ENCODE assay signal across 13 mouse cellular contexts in the genomic region with DNA sequence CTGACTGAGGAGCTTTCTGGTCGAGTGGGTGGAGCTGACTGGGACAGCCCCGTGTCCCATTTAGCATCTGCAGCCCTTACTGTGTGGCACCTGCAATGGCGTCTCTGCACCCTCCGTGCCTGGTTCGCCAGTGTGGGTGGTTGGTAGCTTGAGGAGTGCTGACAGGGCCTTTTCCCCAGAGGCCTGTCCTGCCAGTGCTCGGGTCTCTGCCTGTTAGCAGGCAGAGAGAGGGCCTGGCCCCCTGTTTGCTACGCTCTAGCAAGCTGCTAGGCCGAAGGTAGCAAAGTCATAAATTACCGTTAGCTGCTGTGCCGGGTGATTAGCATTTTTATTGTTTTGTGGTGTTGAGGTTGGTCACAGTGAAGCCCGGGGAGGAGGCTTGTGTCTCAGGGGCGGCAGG. TPM values are rescaled to one million over a fixed set of nuclear protein-coding genes. Genes with fewer than 3 reads are reported as not detected.
DNase-seq lines count a peak whose midpoint lies in the region; ATAC-seq and TF ChIP-seq lines count a peak whose summit lies in the region.
"Had no signal": no experiment of that assay in that cellular context is flagged by ENCODE, and none has a peak within 500 bp of the region (broad histone marks: within the 10 kb centered on the region; RNA-seq: fewer than 3 reads in every experiment).

No protein-coding gene starts in this region.

- TF ChIP-seq RAD21 in CH12.LX (IDR thresholded peaks at IDR 0.05; ENCODE audit: low read depth, low read length), result no peak

- no peaks in the 10 kb centered on the region for H3K9me3 ChIP-seq in CH12.LX (replicated peaks; ENCODE audit: low read length)

- dilution Hi-C loops in CH12.LX (cut with MboI; ENCODE audit: extremely low pct_ligation_motif_present, extremely low pct_unique_long_range_greater_than_20kb, low sequenced_read_pairs), result no loop called here

- no peak for TF ChIP-seq POLR2A in CH12.LX (IDR thresholded peaks at IDR 0.05; ENCODE audit: low read depth, low read length)
- TF ChIP-seq POLR2A in kidney, adult 2 months (IDR thresholded peaks at IDR 0.05; ENCODE audit: low read depth, low read length), result no peak

- peak overlapping the region; percentile 10 for H3K27ac ChIP-seq in CH12.LX (ENCODE audit: insufficient read depth, low read depth)
- no peak overlapping the region for H3K27ac ChIP-seq in kidney, adult 2 months (ENCODE audit: insufficient read depth, low read depth, low read length)

- H3K27me3 ChIP-seq in CH12.LX (replicated peaks) (no peaks in the 10 kb centered on the region), Patski (no peaks in the 10 kb centered on the region)
- H3K27me3 ChIP-seq in kidney, adult 2 months (replicated peaks; ENCODE audit: control insufficient read depth, insufficient read depth, low read length), result no peaks in the 10 kb centered on the region

- DNase-seq in CH12.LX (ENCODE audit: extremely low read depth), result peak; percentile 70
- no peak for DNase-seq in Patski (ENCODE audit: low read depth, low spot score)
- DNase-seq in kidney, adult 2 months, result peak; percentile 55
- no peak for DNase-seq in adrenal gland, postnatal 10 days
- no peak for DNase-seq in cerebellum, postnatal 14 days
- no peak for DNase-seq in adrenal gland, adult 2 months
- DNase-seq: lung, adult 2 months had no signal

- CTCF ChIA-PET in Patski (lab: Charles Lee), result interaction anchor here (1.5 kb wide), 1 partner anchor 29 kb away, joined by 4 read pairs; no protein-coding TSS in a partner anchor

- peak overlapping the region; percentile 26 for H3K4me2 ChIP-seq in CH12.LX (ENCODE audit: insufficient read depth, low read depth, poor library complexity, severe bottlenecking)
- H3K4me2 ChIP-seq: heart, embryonic 11.5 days had no signal

- WGBS in kidney, adult 2 months, result 26% methylated on average over 12 of the region's 12 CpGs

- H3K4me3 ChIP-seq in CH12.LX (replicated peaks in 1 of 3; ENCODE audit: low read depth in 2 of 3, low read length in 2 of 3, poor library complexity in 1 of 3), result no peak overlapping the region
- H3K4me3 ChIP-seq in kidney, adult 2 months (ENCODE audit: insufficient read depth, low read depth, low read length), result no peak overlapping the region

- peaks cover 31 to 49% of the 10 kb centered on the region in 2 experiments for H3K36me3 ChIP-seq in CH12.LX (replicated peaks in 1 of 2; ENCODE audit: control insufficient read depth in 1 of 2, insufficient read depth in 1 of 2, low read length in 1 of 2)
- peaks cover 1% of the 10 kb centered on the region for H3K36me3 ChIP-seq in kidney, adult 2 months (ENCODE audit: control insufficient read depth, insufficient read depth, low read length)

- H3K9ac ChIP-seq in CH12.LX (ENCODE audit: insufficient read depth, low read depth), result no peak overlapping the region

- in situ Hi-C loops in CH12.LX (cut with MboI; ENCODE audit: low pct_ligation_motif_present, low pct_unique_long_range_greater_than_20kb, low sequenced_read_pairs) (no loop called here), Patski (cut with MboI; ENCODE audit: low pct_unique_long_range_greater_than_20kb) (no loop called here)

- POLR2A ChIA-PET in Patski (lab: Charles Lee), result interaction anchor here (0.6 to 1.1 kb wide), 3 partner anchors 28 to 33 kb away, joined by 3 to 5 read pairs (median 5); no protein-coding TSS in a partner anchor

- ATAC-seq in Patski, result peak; percentile 15
- ATAC-seq in megakaryocyte progenitor cell, adult 5-6 weeks (replicated peaks; ENCODE audit: poor library complexity), result peak; percentile 5; the same call in 1 of the 2 replicates

- no peaks in the 10 kb centered on the region for H3K79me2 ChIP-seq in CH12.LX (replicated peaks; ENCODE audit: control insufficient read depth, extremely low read depth, insufficient read depth, poor library complexity, severe bottlenecking)

- TF ChIP-seq EP300 in CH12.LX (IDR thresholded peaks at IDR 0.05; ENCODE audit: low read length), result peak; percentile 8; the same call in 1 of the 2 replicates

- TF ChIP-seq CTCF in CH12.LX (conservative IDR thresholded peaks at IDR 0.05 in 1 of 2, IDR thresholded peaks at IDR 0.05 in 1 of 2; ENCODE audit: low read depth in 2 of 2, low read length in 2 of 2), result no peak
- TF ChIP-seq CTCF in Patski (IDR thresholded peaks at IDR 0.05), result no peak
- TF ChIP-seq CTCF in kidney, adult 2 months (conservative IDR thresholded peaks at IDR 0.05; ENCODE audit: insufficient read depth, insufficient read length, low read depth, low read length), result no peak

- peaks cover 20 to 27% of the 10 kb centered on the region in 2 experiments for H3K4me1 ChIP-seq in CH12.LX (ENCODE audit: control insufficient read depth in 1 of 2, insufficient read depth in 2 of 2)
- H3K4me1 ChIP-seq in kidney, adult 2 months (ENCODE audit: control insufficient read depth, insufficient read depth, low read length), result peaks cover 10% of the 10 kb centered on the region

TF ChIP-seq in CH12.LX, 34 proteins besides CTCF, POLR2A, EP300 and RAD21 (continues in another document):
- TF ChIP-seq PAX5 (IDR thresholded peaks at IDR 0.05; ENCODE audit: low read length) (no peak), RCOR1 (conservative IDR thresholded peaks at IDR 0.05; ENCODE audit: low read depth, low read length) (no peak), UBTF (IDR thresholded peaks at IDR 0.05; ENCODE audit: low read depth, low read length) (peak; percentile 67; the same call in 1 of the 2 replicates), MAFK (IDR thresholded peaks at IDR 0.05; ENCODE audit: insufficient replicate concordance, low read length) (no peak), BHLHE40 (IDR thresholded peaks at IDR 0.05; ENCODE audit: low read depth, low read length) (peak; percentile 72), IRF4 (IDR thresholded peaks at IDR 0.05; ENCODE audit: low read depth, low read length) (no peak), MAZ (IDR thresholded peaks at IDR 0.05; ENCODE audit: low read depth, low read length) (no peak), ZMIZ1 (IDR thresholded peaks at IDR 0.05; ENCODE audit: low read depth, low read length) (no peak), ETS1 (conservative IDR thresholded peaks at IDR 0.05; ENCODE audit: low read depth, low read length) (peak; percentile 46), USF2 (conservative IDR thresholded peaks at IDR 0.05; ENCODE audit: low read depth, low read length) (no peak), CHD1 (IDR thresholded peaks at IDR 0.05; ENCODE audit: low read depth, low read length) (no peak), SIN3A (IDR thresholded peaks at IDR 0.05; ENCODE audit: low read length) (no peak), CHD2 (IDR thresholded peaks at IDR 0.05; ENCODE audit: low read length) (no peak), JUND (conservative IDR thresholded peaks at IDR 0.05; ENCODE audit: low read depth, low read length) (no peak), MYC (IDR thresholded peaks at IDR 0.05; ENCODE audit: low read depth, low read length) (no peak), ZC3H11A (IDR thresholded peaks at IDR 0.05; ENCODE audit: low read depth, low read length) (no peak), HCFC1 (IDR thresholded peaks at IDR 0.05; ENCODE audit: low read depth, low read length) (no peak), ZKSCAN1 (IDR thresholded peaks at IDR 0.05; ENCODE audit: borderline replicate concordance, low read depth, low read length) (no peak), SMC3 (IDR thresholded peaks at IDR 0.05; ENCODE audit: low read depth, low read length) (no peak), TBP (conservative IDR thresholded peaks at IDR 0.05; ENCODE audit: low read depth, low read length) (no peak), MEF2A (IDR thresholded peaks at IDR 0.05; ENCODE audit: borderline replicate concordance, low read depth, low read length) (0 out of 2 replicates have a peak, but pooled peaks have one; percentile 20), TCF12 (IDR thresholded peaks at IDR 0.05; ENCODE audit: low read depth, low read length) (peak; percentile 55; the same call in 1 of the 2 replicates), JUN (IDR thresholded peaks at IDR 0.05; ENCODE audit: insufficient read depth, low read depth, low read length) (no peak), MXI1 (IDR thresholded peaks at IDR 0.05; ENCODE audit: low read depth, low read length) (peak; percentile 54; the same call in 1 of the 2 replicates), E2F4 (IDR thresholded peaks at IDR 0.05; ENCODE audit: insufficient replicate concordance, low read depth, low read length) (no peak), KAT2A (IDR thresholded peaks at IDR 0.05; ENCODE audit: insufficient replicate concordance, low read length) (no peak)

RNA-seq across cellular contexts. Expression of gene Tas1r2, which starts 13.5 kb away (rescaled TPM):
- not detected in 2 replicates for total RNA-seq in CH12.LX (2012; rRNA removed)
- total RNA-seq in CH12.LX (2014; rRNA removed), result not detected in 2 replicates
- not detected in 2 replicates for polyA plus RNA-seq in CH12.LX (2012; ENCODE audit: insufficient read length, low read depth)
- polyA plus RNA-seq in Patski (2021), result 0.03 TPM
- 0.08 and 0.14 TPM in 2 replicates for polyA plus RNA-seq in kidney, adult 2 months (2012; rRNA removed)
- total RNA-seq in megakaryocyte progenitor cell, adult 5-6 weeks (2015), result not detected in 2 replicates
- total RNA-seq in megakaryocyte progenitor cell, adult 5-6 weeks (2017), result not detected in 2 replicates
- total RNA-seq in adrenal gland, postnatal 10 days (2021), result not detected
- total RNA-seq in adrenal gland, adult 2 months (2021), result not detected
- polyA plus RNA-seq in adrenal gland, adult 2 months (2012; rRNA removed), result 0.03 TPM in 1 of 2 replicates, not detected in the other
- total RNA-seq: left cerebral cortex, postnatal 14 days had no signal
- polyA plus RNA-seq: embryonic facial prominence, embryonic 14.5 days; heart, embryonic 11.5 days; intestine, embryonic 14.5 days had no signal

RNA-seq across cellular contexts. Expression of gene Aldh4a1, which starts 17.1 kb away (rescaled TPM):
- 14.3 and 18.0 TPM in 2 replicates for total RNA-seq in CH12.LX (2012; rRNA removed)
- 5.5 and 6.5 TPM in 2 replicates for total RNA-seq in CH12.LX (2014; rRNA removed)
- polyA plus RNA-seq in CH12.LX (2012; ENCODE audit: insufficient read length, low read depth), result 6.1 and 6.5 TPM in 2 replicates
- polyA plus RNA-seq in Patski (2021), result 34.4 TPM
- polyA plus RNA-seq in kidney, adult 2 months (2012; rRNA removed), result 517 and 605 TPM in 2 replicates
- 11.1 and 14.7 TPM in 2 replicates for total RNA-seq in megakaryocyte progenitor cell, adult 5-6 weeks (2015)
- total RNA-seq in megakaryocyte progenitor cell, adult 5-6 weeks (2017), result 20.0 and 22.3 TPM in 2 replicates
- total RNA-seq in adrenal gland, postnatal 10 days (2021), result 10 to 100 TPM; 62.7 to 84.6 TPM
- total RNA-seq in adrenal gland, adult 2 months (2021), result 100 to 1,000 TPM in 1 of 2 experiments, 10 to 100 TPM in 1; 77.6 to 145 TPM
- 221 and 280 TPM in 2 replicates for polyA plus RNA-seq in adrenal gland, adult 2 months (2012; rRNA removed)

RNA-seq across cellular contexts. Expression of gene Gm21969, which starts 36.8 kb away (rescaled TPM):
- not detected in 2 replicates for total RNA-seq in CH12.LX (2012; rRNA removed)
- not detected in 2 replicates for total RNA-seq in CH12.LX (2014; rRNA removed)
- not detected in 2 replicates for polyA plus RNA-seq in CH12.LX (2012; ENCODE audit: insufficient read length, low read depth)
- polyA plus RNA-seq in Patski (2021), result not detected
- 0.02 and 0.08 TPM in 2 replicates for polyA plus RNA-seq in kidney, adult 2 months (2012; rRNA removed)
- total RNA-seq in megakaryocyte progenitor cell, adult 5-6 weeks (2015), result not detected in 2 replicates
- not detected in 2 replicates for total RNA-seq in megakaryocyte progenitor cell, adult 5-6 weeks (2017)
- not detected for total RNA-seq in adrenal gland, postnatal 10 days (2021)
- under 1 TPM in 1 of 2 experiments, not detected in 1; 0.09 TPM for total RNA-seq in adrenal gland, adult 2 months (2021)
- polyA plus RNA-seq in adrenal gland, adult 2 months (2012; rRNA removed), result 0.03 and 0.10 TPM in 2 replicates
- total RNA-seq: left cerebral cortex, postnatal 14 days had no signal
- polyA plus RNA-seq: embryonic facial prominence, embryonic 14.5 days; heart, embryonic 11.5 days; intestine, embryonic 14.5 days; lung, adult 2 months; small intestine, adult 2 months had no signal

Comparison
In these comparisons a context has a peak if more than half of its experiments do, and no peak if none do; other contexts are left out.
1. DNase-seq: peak in CH12.LX (single experiment) and kidney, adult 2 months (single experiment); none in Patski (single experiment), adrenal gland, postnatal 10 days (single experiment), cerebellum, postnatal 14 days (0 of 2) and adrenal gland, adult 2 months (single experiment).